Mouse (Mus musculus) heart, postnatal 0 days (tissue): ENCODE measurements around the gene Ufd1. TPM values are rescaled to one million over a fixed set of nuclear protein-coding genes. Genes with fewer than 3 reads are reported as not detected.

Experiments
- ATAC-seq: fragments of 200-750 bp; cut with Nextera tagmentation; 2 replicates; pipeline ENCODE4 v1.8.0; 2017; ENCODE audit warnings: low read depth, moderate number of reproducible peaks, moderate library complexity; ENCODE audit not compliant: insufficient read depth
- DNase-seq: peaks from one replicate; pipeline ENCODE4 v3.0.0-alpha.2; 2016; ENCODE audit warnings: low spot score
- H3K27ac ChIP-seq: fragments of 300-500 bp; sonication (generic); 2 replicates; pipeline ENCODE4 v1.5.1; 2014; ENCODE audit warnings: low read depth, mild to moderate bottlenecking
- H3K27me3 ChIP-seq: fragments of 300-500 bp; sonication (generic); 2 replicates; pipeline ENCODE4 v1.6.1; 2014; ENCODE audit warnings: low read length, mixed read lengths; ENCODE audit not compliant: control insufficient read depth, insufficient read depth
- H3K36me3 ChIP-seq: fragments of 300-500 bp; sonication (generic); replicated peaks from 2 replicates; pipeline ENCODE4 v1.6.1; 2014; ENCODE audit warnings: low read length, mixed read lengths; ENCODE audit not compliant: control insufficient read depth, insufficient read depth
- H3K4me1 ChIP-seq: fragments of 300-500 bp; sonication (generic); 2 replicates; pipeline ENCODE4 v1.6.1; 2014; ENCODE audit warnings: antibody characterized with exemption; ENCODE audit not compliant: control insufficient read depth, insufficient read depth
- H3K4me2 ChIP-seq: fragments of 300-500 bp; sonication (generic); 2 replicates; pipeline ENCODE4 v1.6.1; 2014; ENCODE audit warnings: low read depth, mild to moderate bottlenecking, low read length, moderate library complexity
- H3K4me3 ChIP-seq: fragments of 300-500 bp; sonication (generic); 2 replicates; pipeline ENCODE4 v1.5.1; 2014; ENCODE audit warnings: low read depth, low read length
- H3K9ac ChIP-seq: fragments of 300-500 bp; sonication (generic); replicated peaks from 2 replicates; pipeline ENCODE4 v1.6.1; 2014; ENCODE audit warnings: low read depth, low read length, mixed read lengths
- H3K9me3 ChIP-seq: fragments of 300-500 bp; sonication (generic); replicated peaks from 2 replicates; pipeline ENCODE4 v1.6.1; 2016; ENCODE audit warnings: low read length; ENCODE audit not compliant: control insufficient read depth
- CTCF ChIP-seq: IDR thresholded peaks from 2 replicates; pipeline ENCODE4 v1.5.1; 2016; ENCODE audit warnings: antibody characterized with exemption, control low read depth, low read depth
- EP300 ChIP-seq: IDR thresholded peaks from 2 replicates; pipeline ENCODE4 v1.6.1; 2016; ENCODE audit warnings: antibody characterized with exemption, low read depth
- WGBS: fragments of 180-500 bp; shearing (Covaris S2); extraction: QIAGEN DNeasy Blood & Tissue Kit; methylation state at CpG from one replicate; pipeline ENCODE4 v1.1.7; 2014; 5-methylcytosine and 5-hydroxymethylcytosine counted together
- polyA plus RNA-seq: library from polyadenylated mRNA; unstranded; fragments of >200 nt; fragmentation: Nextera tagmentation; extraction: Ambion mirVana; gene quantifications from 2 replicates; pipeline ENCODE4 v1.2.1, GENCODE M21; 2015
- total RNA-seq: library from RNA; depleted of rRNA; stranded (reverse); fragments of >200 nt; gene quantifications from 2 replicates; pipeline ENCODE4 v1.2.3, GENCODE M21; 2014; ENCODE audit warnings: low replicate concordance

Ufd1 gene
- total and polyA plus RNA-seq, 2 experiments from 2014 or later = 62.7 to 74.4 TPM

DNA sequence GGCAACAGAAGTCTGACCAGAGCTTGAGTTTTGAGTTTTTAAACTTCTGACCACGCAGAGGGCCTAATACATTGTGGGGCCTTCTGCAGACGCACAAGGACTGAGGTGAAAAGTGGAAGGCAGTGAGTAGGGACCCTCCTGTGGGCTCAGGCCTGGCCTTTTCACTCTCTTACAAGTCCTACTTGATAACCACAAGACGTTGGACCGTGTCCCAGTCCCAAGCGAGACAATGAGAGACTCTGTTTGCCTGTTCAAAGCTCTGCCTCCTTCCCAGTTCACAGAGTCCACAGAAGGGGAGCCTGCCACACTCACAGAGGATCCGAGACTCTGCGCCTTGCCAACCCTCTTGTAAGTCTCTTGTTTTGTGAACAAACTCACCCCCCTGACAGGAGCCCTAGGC is 14.9 kb upstream of the Ufd1 start:
- no peak for DNase-seq
- Histone ChIP-seq H3K4me1 (no peaks in the 10 kb centered on the region), H3K27ac (no peak overlapping the region), H3K27me3 (no peaks in the 10 kb centered on the region), H3K9me3 (no peaks in the 10 kb centered on the region), H3K4me2 (no peak overlapping the region), H3K9ac (no peak overlapping the region), H3K36me3 (peaks cover 70% of the 10 kb centered on the region), H3K4me3 (no peak overlapping the region)
- 75% methylated on average over 7 of the region's 7 CpGs for WGBS
- TF ChIP-seq CTCF (no peak), EP300 (no peak)
- ATAC-seq = no peak

GRCm38 (mm10) chr16:18798151-18798550 is 13.4 kb upstream of the Ufd1 start:
- Histone ChIP-seq H3K4me2 (no peak overlapping the region), H3K36me3 (peaks cover 69% of the 10 kb centered on the region), H3K27ac (no peak overlapping the region), H3K9me3 (no peaks in the 10 kb centered on the region), H3K9ac (no peak overlapping the region), H3K4me3 (no peak overlapping the region), H3K27me3 (no peaks in the 10 kb centered on the region), H3K4me1 (no peaks in the 10 kb centered on the region)
- WGBS = 83% methylated on average over 5 of the region's 5 CpGs
- DNase-seq (no peak), ATAC-seq (no peak)
- no peak for TF ChIP-seq EP300
- TF ChIP-seq CTCF = no peak

GRCm38 (mm10) chr16:18798841-18799240 is 12.7 kb upstream of the Ufd1 start:
- Histone ChIP-seq H3K4me3 (no peak overlapping the region), H3K4me2 (no peak overlapping the region), H3K9ac (no peak overlapping the region), H3K36me3 (peaks cover 64% of the 10 kb centered on the region), H3K27me3 (no peaks in the 10 kb centered on the region), H3K4me1 (no peaks in the 10 kb centered on the region), H3K27ac (no peak overlapping the region), H3K9me3 (no peaks in the 10 kb centered on the region)
- TF ChIP-seq EP300 (no peak), CTCF (peak; percentile 78)
- ATAC-seq (0 out of 2 replicates have a peak, but pooled peaks have one; percentile 27), DNase-seq (no peak)
- WGBS = 72% methylated on average over 2 of the region's 2 CpGs

- Histone ChIP-seq H3K4me1 (0 out of 2 replicates have a peak, but pooled peaks cover 2% of the 10 kb centered on the region), H3K9me3 (no peaks in the 10 kb centered on the region), H3K4me2 (no peak overlapping the region), H3K4me3 (no peak overlapping the region), H3K36me3 (peaks cover 52% of the 10 kb centered on the region), H3K27ac (no peak overlapping the region), H3K27me3 (no peaks in the 10 kb centered on the region), H3K9ac (no peak overlapping the region)
- DNase-seq (no peak), ATAC-seq (no peak)
- no peak for TF ChIP-seq EP300
- no peak for TF ChIP-seq CTCF
- 91% methylated on average over 2 of the region's 2 CpGs for WGBS
Measured at GRCm38 (mm10) chr16:18805746-18806145, 5.8 kb upstream of the Ufd1 start.

- H3K4me2 ChIP-seq = no peak overlapping the region
- H3K27ac ChIP-seq = no peak overlapping the region
- no peaks in the 10 kb centered on the region for H3K9me3 ChIP-seq
- ATAC-seq (no peak), DNase-seq (no peak)
- no peak for TF ChIP-seq EP300
- no peak for TF ChIP-seq CTCF
- WGBS = 89% methylated on average over 5 of the region's 5 CpGs
- peaks cover 14% of the 10 kb centered on the region for H3K4me1 ChIP-seq
- peaks cover 42% of the 10 kb centered on the region for H3K36me3 ChIP-seq
- H3K9ac ChIP-seq = no peak overlapping the region
- H3K27me3 ChIP-seq = no peaks in the 10 kb centered on the region
- no peak overlapping the region for H3K4me3 ChIP-seq
Measured at GRCm38 (mm10) chr16:18809001-18809400, 2.6 kb upstream of the Ufd1 start.

DNA sequence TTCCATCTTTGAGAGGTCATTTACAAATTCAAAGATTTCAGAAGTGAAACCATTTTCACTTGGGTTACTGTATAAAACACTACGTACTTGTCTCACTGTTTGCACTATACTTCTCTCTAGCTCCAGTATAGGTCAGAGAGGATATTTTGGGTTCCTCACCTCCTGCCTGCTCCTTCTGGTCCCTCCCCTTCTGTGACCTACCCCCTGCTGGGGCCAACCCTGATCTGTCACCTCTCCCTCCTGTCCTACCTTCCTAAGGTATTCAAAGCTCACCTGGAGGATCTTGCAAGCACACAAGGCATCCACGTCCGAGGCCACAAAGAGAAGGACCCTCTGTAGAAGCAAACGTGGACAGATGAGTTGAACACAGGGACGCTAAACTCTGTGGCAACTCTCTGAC is 547 bp upstream of the Ufd1 start:
- TF ChIP-seq CTCF = no peak
- no peak for TF ChIP-seq EP300
- Histone ChIP-seq H3K9me3 (no peaks in the 10 kb centered on the region), H3K9ac (peak overlapping the region; percentile 54), H3K27me3 (no peaks in the 10 kb centered on the region), H3K4me2 (peak overlapping the region; percentile 92), H3K4me1 (peaks cover 14% of the 10 kb centered on the region), H3K4me3 (peak overlapping the region; percentile 71), H3K36me3 (peaks cover 48% of the 10 kb centered on the region), H3K27ac (peak overlapping the region; percentile 83)
- WGBS = 6% methylated on average over 5 of the region's 5 CpGs
- ATAC-seq (no peak), DNase-seq (no peak)
